12 mouse cellular contexts compared by ENCODE assay signal in the genomic region with DNA sequence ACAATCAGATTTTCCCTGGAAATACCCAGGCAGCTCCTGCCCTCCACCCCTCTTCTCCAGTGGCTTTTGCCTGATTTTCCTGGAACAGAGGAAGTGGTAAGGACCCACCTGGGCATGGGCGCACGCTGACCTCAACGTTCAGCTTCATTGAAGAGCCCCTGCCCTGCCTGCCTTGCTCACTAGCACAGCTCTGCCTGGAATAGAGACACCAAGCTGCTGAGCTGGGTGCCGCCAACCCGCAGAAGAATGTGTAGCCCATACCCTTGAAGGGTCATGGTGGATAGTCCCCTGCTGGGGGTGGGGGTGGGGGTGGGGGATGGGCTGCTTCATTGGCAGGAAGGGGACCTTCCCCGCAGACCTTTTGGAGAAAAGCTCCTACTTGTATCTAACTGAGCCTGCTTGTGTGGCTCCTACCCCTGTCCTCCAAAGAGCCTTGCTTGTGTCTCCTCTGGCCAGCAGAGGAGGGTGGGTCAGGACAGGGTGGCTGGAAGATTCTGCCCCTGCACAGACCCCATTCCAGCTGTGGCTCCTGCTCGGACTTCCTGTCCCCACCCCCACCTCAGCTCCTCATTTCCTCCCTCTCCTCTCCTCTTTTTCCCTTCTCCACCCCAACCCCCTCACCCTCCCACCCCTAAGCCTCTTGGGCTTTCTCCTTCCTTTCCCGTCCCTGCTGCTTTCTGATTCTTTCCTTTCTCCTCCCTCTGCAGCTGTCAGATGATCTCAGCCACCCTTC. TPM values are rescaled to one million over a fixed set of nuclear protein-coding genes. Genes with fewer than 3 reads are reported as not detected.
A peak's percentile ranks its signal among the peaks of the same experiment; 100 is the strongest.
DNase-seq lines count a peak whose midpoint lies in the region; ATAC-seq and TF ChIP-seq lines count a peak whose summit lies in the region.
"Had no signal": no experiment of that assay in that cellular context is flagged by ENCODE, and none has a peak within 500 bp of the region (broad histone marks: within the 10 kb centered on the region; RNA-seq: fewer than 3 reads in every experiment).

No protein-coding gene starts in this region.

- H3K4me2 ChIP-seq in limb, embryonic 13.5 days (replicated peaks), result no peak overlapping the region
- H3K4me2 ChIP-seq: midbrain, embryonic 13.5 days had no signal

- intact Hi-C loops in gastrocnemius, adult 2 months (cut with DNase I), result no loop called here
- intact Hi-C loops in gastrocnemius, postnatal 14 days (cut with DNase I; ENCODE audit: low total_unique reads), result no loop called here
- intact Hi-C loops in left cerebral cortex, adult 2 months (cut with DNase I), result no loop called here

- H3K4me1 ChIP-seq in limb, embryonic 13.5 days, result peaks cover 25% of the 10 kb centered on the region

- peak overlapping the region; percentile 53 for H3K27ac ChIP-seq in gastrocnemius, adult 2 months
- peak overlapping the region; percentile 28; the same call in 1 of the 2 replicates for H3K27ac ChIP-seq in limb, embryonic 13.5 days
- no peak overlapping the region for H3K27ac ChIP-seq in left cerebral cortex, adult 2 months
- H3K27ac ChIP-seq: midbrain, embryonic 13.5 days had no signal

- 32% methylated on average over 8 of the region's 8 CpGs for WGBS in limb, embryonic 13.5 days

- no peak for TF ChIP-seq CTCF in gastrocnemius, adult 2 months (IDR thresholded peaks at IDR 0.05)
- no peak for TF ChIP-seq CTCF in left cerebral cortex, adult 2 months (IDR thresholded peaks at IDR 0.05)

- peak; percentile 48; the same call in 1 of the 2 replicates for ATAC-seq in limb, embryonic 13.5 days (ENCODE audit: low FRiP score, low read depth)
- ATAC-seq: midbrain, embryonic 13.5 days had no signal

- H3K27me3 ChIP-seq in limb, embryonic 13.5 days, result no peaks in the 10 kb centered on the region
- H3K27me3 ChIP-seq: midbrain, embryonic 13.5 days had no signal

- no peak overlapping the region for H3K4me3 ChIP-seq in gastrocnemius, adult 2 months
- H3K4me3 ChIP-seq in limb, embryonic 13.5 days, result no peak overlapping the region
- H3K4me3 ChIP-seq in left cerebral cortex, adult 2 months, result no peak overlapping the region
- H3K4me3 ChIP-seq: midbrain, embryonic 13.5 days had no signal

- no peaks in the 10 kb centered on the region for H3K36me3 ChIP-seq in limb, embryonic 13.5 days
- H3K36me3 ChIP-seq: midbrain, embryonic 13.5 days had no signal

- no peaks in the 10 kb centered on the region; the same call in 1 of the 2 replicates for H3K9me3 ChIP-seq in limb, embryonic 13.5 days
- H3K9me3 ChIP-seq: midbrain, embryonic 13.5 days had no signal

- no peak overlapping the region for H3K9ac ChIP-seq in limb, embryonic 13.5 days
- H3K9ac ChIP-seq: midbrain, embryonic 13.5 days had no signal

- no peak for DNase-seq in gastrocnemius, adult 2 months
- DNase-seq in gastrocnemius, postnatal 14 days, result no peak
- DNase-seq in kidney, postnatal 10 days, result peak; percentile 38
- no peak for DNase-seq in kidney, adult 9 months
- DNase-seq in ZHBTc4 (ENCODE audit: low read depth, low spot score), result peak; percentile 53
- DNase-seq in urinary bladder, adult 18-20 months (ENCODE audit: low spot score in 2 of 2), result no peak
- DNase-seq in left cerebral cortex, adult 2 months (ENCODE audit: extremely low spot score in 1 of 2, low spot score in 2 of 2), result no peak
- DNase-seq: adrenal gland, postnatal 14 days; cerebellum, adult 11 months; right cerebral cortex, postnatal 25 days had no signal

RNA-seq across cellular contexts. Expression of a gene that starts 39.3 kb away (rescaled TPM):
- 1 to 10 TPM; 6.5 TPM for total RNA-seq in gastrocnemius, adult 2 months (2021)
- total RNA-seq in gastrocnemius, postnatal 14 days (2021), result 10 to 100 TPM in 1 of 2 experiments, 1 to 10 TPM in 1; 9.7 to 13.1 TPM
- polyA plus RNA-seq in limb, embryonic 13.5 days (2015; fragmentation: Nextera tagmentation; extraction: Ambion mirVana), result 154 and 161 TPM in 2 replicates
- total RNA-seq in left cerebral cortex, adult 2 months (2021), result 10 to 100 TPM; 57.7 to 58.7 TPM

RNA-seq across cellular contexts. Expression of a gene that starts 43.3 kb away (rescaled TPM):
- total RNA-seq in gastrocnemius, adult 2 months (2021), result 10 to 100 TPM; 13.8 to 17.0 TPM
- total RNA-seq in gastrocnemius, postnatal 14 days (2021), result 10 to 100 TPM; 21.3 to 35.9 TPM
- 7.7 and 9.2 TPM in 2 replicates for polyA plus RNA-seq in limb, embryonic 13.5 days (2015; fragmentation: Nextera tagmentation; extraction: Ambion mirVana)
- total RNA-seq in left cerebral cortex, adult 2 months (2021), result 10 to 100 TPM; 16.7 to 21.0 TPM

Comparison
In these comparisons a context has a peak if more than half of its experiments do, and no peak if none do; other contexts are left out.
1. DNase-seq: peak in kidney, postnatal 10 days (single experiment) and ZHBTc4 (single experiment); none in gastrocnemius, adult 2 months (single experiment), gastrocnemius, postnatal 14 days (single experiment), kidney, adult 9 months (single experiment), urinary bladder, adult 18-20 months (0 of 2) and left cerebral cortex, adult 2 months (0 of 2).
2. RNA of a gene that starts 39.3 kb away (total RNA-seq): 57.7 to 58.7 TPM in left cerebral cortex, adult 2 months; 9.7 to 13.1 TPM in gastrocnemius, postnatal 14 days and 6.5 TPM in gastrocnemius, adult 2 months; every median in the first group is over 4 times any median in the second.